Mouse (Mus musculus) heart, embryonic 10.5 days (tissue): ENCODE measurements around the gene Gm20873. TPM values are rescaled to one million over a fixed set of nuclear protein-coding genes. Genes with fewer than 3 reads are reported as not detected.
"Not testable (repeated sequence)": the region's sequence is repeated elsewhere in the genome, so short reads cannot be mapped to it uniquely, and the experiment has no call there.

Experiments used
- DNase-seq: peaks from one replicate; pipeline ENCODE4 v3.0.0-alpha.2; 2017; ENCODE audit warnings: low spot score
- H3K27ac ChIP-seq: fragments of 300-500 bp; sonication (generic); 2 replicates; pipeline ENCODE4 v1.5.1; 2016; ENCODE audit warnings: mild to moderate bottlenecking
- H3K27me3 ChIP-seq: fragments of 300-500 bp; sonication (generic); 2 replicates; pipeline ENCODE4 v1.6.1; 2016; ENCODE audit warnings: mild to moderate bottlenecking; ENCODE audit not compliant: poor library complexity, insufficient read depth, severe bottlenecking
- H3K36me3 ChIP-seq: fragments of 300-500 bp; sonication (generic); 2 replicates; pipeline ENCODE4 v1.6.1; 2016; ENCODE audit warnings: mild to moderate bottlenecking, moderate library complexity
- H3K4me1 ChIP-seq: fragments of 300-500 bp; sonication (generic); 2 replicates; pipeline ENCODE4 v1.6.1; 2016; ENCODE audit warnings: mild to moderate bottlenecking
- H3K4me3 ChIP-seq: fragments of 300-500 bp; sonication (generic); 2 replicates; pipeline ENCODE4 v1.5.1; 2016; ENCODE audit warnings: mild to moderate bottlenecking, moderate library complexity
- H3K9me3 ChIP-seq: fragments of 300-500 bp; sonication (generic); 2 replicates; pipeline ENCODE4 v1.6.1; 2016; ENCODE audit warnings: mild to moderate bottlenecking, moderate library complexity
- WGBS: fragments of 180-500 bp; shearing (Covaris S2); methylation state at CpG from one replicate; pipeline ENCODE4 v1.1.7; 2016; 5-methylcytosine and 5-hydroxymethylcytosine counted together
- polyA plus RNA-seq: library from polyadenylated mRNA; unstranded; fragments of >200 nt; fragmentation: Nextera tagmentation; extraction: Ambion mirVana; gene quantifications from 2 replicates; pipeline ENCODE4 v1.2.1, GENCODE M21; 2016

The Gm20873 gene
- not detected in 2 replicates for polyA plus RNA-seq

DNA sequence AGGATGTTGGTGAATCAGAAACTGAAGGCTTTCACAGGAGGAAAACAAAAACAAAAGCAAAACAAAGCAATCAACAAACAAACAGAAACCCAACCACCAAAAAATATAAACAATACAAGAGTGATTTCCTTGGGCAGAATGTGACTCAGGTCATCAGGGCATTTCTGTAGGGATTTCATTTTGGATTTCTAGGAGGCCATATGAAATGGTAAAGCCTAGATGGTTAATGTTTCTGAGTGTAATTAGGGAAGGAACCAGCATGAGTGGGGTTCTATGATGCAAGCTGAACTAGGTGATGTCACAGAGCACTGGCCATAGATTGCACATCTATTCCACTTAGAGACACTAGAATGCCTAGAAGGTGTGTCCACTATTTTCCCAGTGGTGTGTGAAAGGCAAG is at the start of gene Gm20873:
Gm20873 (plus strand) TSS at position 301 of the 400 bp plus-strand sequence.
- H3K9me3 ChIP-seq, H3K4me1 ChIP-seq, H3K4me3 ChIP-seq, H3K36me3 ChIP-seq, H3K27me3 ChIP-seq, H3K27ac ChIP-seq, DNase-seq: not testable (repeated sequence)

DNA sequence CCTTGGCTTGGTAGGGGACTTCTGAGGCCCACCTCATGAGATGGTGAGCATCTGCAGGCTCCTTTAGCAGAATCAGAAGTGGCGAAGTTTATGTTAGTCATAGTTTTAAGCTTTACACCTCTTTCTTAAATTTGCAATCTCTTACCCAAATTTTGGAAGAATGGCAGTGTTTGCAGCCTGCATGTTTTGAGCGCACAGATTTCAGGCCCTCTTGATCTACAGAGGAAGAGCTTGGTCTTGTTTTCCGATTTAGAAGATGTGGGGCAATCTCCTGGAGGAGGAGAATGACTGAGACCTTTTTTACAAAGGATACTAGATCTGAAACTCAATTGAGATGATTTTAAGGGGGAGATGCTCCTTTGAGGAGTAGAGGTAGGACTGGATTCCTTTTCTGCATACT is 29.0 kb upstream of the Gm20873 start, which contains the start of gene Gm21746:
Gm21746 (minus strand) TSS at position 101 of the 400 bp plus-strand sequence.
- H3K4me1 ChIP-seq, H3K27me3 ChIP-seq, H3K27ac ChIP-seq, DNase-seq, H3K36me3 ChIP-seq, H3K9me3 ChIP-seq, H3K4me3 ChIP-seq: not testable (repeated sequence)
- WGBS = 63% methylated on average over 2 of the region's 3 CpGs

Other genes starting within 250 kb of the Gm20873 start
- not detected in 2 replicates for gene Gm21746, start 29.1 kb upstream of the Gm20873 start, polyA plus RNA-seq